Mouse (Mus musculus) embryonic facial prominence, embryonic 10.5 days (tissue): ENCODE measurements around the gene Cers1. TPM values are rescaled to one million over a fixed set of nuclear protein-coding genes. Genes with fewer than 3 reads are reported as not detected.

Experiments
- DNase-seq: peaks from one replicate; pipeline ENCODE4 v3.0.0-alpha.2; 2017; ENCODE audit warnings: low spot score
- H3K27ac ChIP-seq: fragments of 300-500 bp; sonication (generic); replicated peaks from 2 replicates; pipeline ENCODE4 v1.5.1; 2016; ENCODE audit warnings: mild to moderate bottlenecking
- H3K27me3 ChIP-seq: fragments of 300-500 bp; sonication (generic); replicated peaks from 2 replicates; pipeline ENCODE4 v1.6.1; 2016; ENCODE audit warnings: low read depth, mild to moderate bottlenecking; ENCODE audit not compliant: poor library complexity, severe bottlenecking
- H3K36me3 ChIP-seq: fragments of 300-500 bp; sonication (generic); replicated peaks from 2 replicates; pipeline ENCODE4 v1.6.1; 2016; ENCODE audit warnings: mild to moderate bottlenecking, moderate library complexity
- H3K4me1 ChIP-seq: fragments of 300-500 bp; sonication (generic); 2 replicates; pipeline ENCODE4 v1.6.1; 2016
- H3K4me3 ChIP-seq: fragments of 300-500 bp; sonication (generic); 2 replicates; pipeline ENCODE4 v1.5.1; 2016; ENCODE audit warnings: mild to moderate bottlenecking, moderate library complexity
- H3K9me3 ChIP-seq: fragments of 300-500 bp; sonication (generic); 2 replicates; pipeline ENCODE4 v1.6.1; 2016; ENCODE audit warnings: mild to moderate bottlenecking
- WGBS: fragments of 180-500 bp; shearing (Covaris S2); methylation state at CpG from one replicate; pipeline ENCODE4 v1.1.7; 2016; 5-methylcytosine and 5-hydroxymethylcytosine counted together
- polyA plus RNA-seq: library from polyadenylated mRNA; unstranded; fragments of >200 nt; fragmentation: Nextera tagmentation; extraction: Ambion mirVana; gene quantifications from 2 replicates; pipeline ENCODE4 v1.2.1, GENCODE M21; 2016

The Cers1 gene
- polyA plus RNA-seq, 1 experiment from 2014 or later = 4.1 TPM

DNA sequence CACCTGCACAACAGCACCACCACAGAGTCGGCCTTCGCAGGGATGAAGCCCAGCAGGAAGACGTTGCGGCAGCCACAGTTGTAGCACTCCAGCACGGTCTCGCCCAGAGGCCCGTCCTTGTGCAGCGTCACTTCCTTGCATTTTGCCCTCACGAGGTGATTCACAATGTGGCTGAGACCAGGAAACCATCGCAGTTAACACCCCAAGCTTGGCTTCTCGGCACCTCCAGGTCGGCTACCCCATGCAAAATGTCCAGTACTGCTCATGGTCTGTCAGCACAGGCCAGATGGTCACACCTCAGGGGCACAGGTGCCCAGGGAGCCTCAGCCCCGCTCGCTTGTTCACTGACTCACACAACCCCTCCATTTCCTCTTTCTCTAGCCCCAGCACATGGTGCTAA lies 26.4 kb downstream of the Cers1 start:
- Histone ChIP-seq H3K36me3 (peaks cover 92% of the 10 kb centered on the region), H3K27me3 (no peaks in the 10 kb centered on the region), H3K27ac (no peak overlapping the region), H3K9me3 (no peaks in the 10 kb centered on the region), H3K4me1 (peaks cover 18% of the 10 kb centered on the region), H3K4me3 (no peak overlapping the region)
- WGBS = 93% methylated on average over 14 of the region's 14 CpGs
- DNase-seq = no peak

DNA sequence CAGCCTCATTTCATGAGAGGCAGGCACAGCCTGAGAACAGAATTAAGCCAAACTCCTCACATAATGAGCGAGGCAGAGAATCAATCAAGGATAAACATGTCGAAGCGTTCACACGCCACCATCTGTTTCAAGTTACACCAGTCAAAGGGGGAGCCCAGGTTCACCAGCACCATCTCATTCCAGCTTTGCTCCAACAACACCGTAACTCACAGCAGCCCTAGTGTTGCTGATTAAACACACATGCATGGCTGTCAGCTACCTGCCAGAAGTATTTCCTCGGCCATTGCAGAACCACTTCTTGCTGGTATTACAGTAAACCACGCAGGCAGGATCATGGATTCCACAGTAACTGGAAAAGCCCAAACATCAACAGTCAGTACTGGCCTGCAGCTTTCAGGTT lies 27.5 kb downstream of the Cers1 start:
- H3K4me3 ChIP-seq = no peak overlapping the region
- no peaks in the 10 kb centered on the region for H3K9me3 ChIP-seq
- peak; percentile 41 for DNase-seq
- peaks cover 18% of the 10 kb centered on the region for H3K4me1 ChIP-seq
- WGBS = 60% methylated on average over 7 of the region's 7 CpGs
- peaks cover 92% of the 10 kb centered on the region for H3K36me3 ChIP-seq
- H3K27me3 ChIP-seq = no peaks in the 10 kb centered on the region
- no peak overlapping the region for H3K27ac ChIP-seq

DNA sequence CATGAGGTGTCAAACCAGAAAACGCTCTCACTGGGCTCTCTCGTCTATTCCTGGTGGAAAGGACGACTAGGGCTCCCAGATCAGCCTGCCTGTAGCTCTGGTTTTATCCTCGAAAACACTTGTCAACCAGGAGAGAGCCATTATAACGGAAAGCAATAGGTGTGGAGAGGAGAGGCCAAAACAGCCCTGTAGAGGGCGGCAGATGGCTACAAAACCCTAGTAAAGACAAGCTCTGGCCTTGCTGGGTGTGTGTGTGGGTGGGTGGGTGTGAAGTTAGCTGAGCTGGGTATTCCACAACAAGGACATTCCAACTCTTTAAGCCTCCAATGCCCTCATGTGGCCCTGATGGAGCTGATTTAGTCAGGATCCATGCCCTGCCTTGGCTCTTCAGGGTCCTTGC lies 28.1 kb downstream of the Cers1 start:
- DNase-seq = peak; percentile 60
- peaks cover 24% of the 10 kb centered on the region for H3K4me1 ChIP-seq
- WGBS = 59% methylated on average over 6 of the region's 6 CpGs
- no peaks in the 10 kb centered on the region for H3K9me3 ChIP-seq
- H3K36me3 ChIP-seq = peaks cover 92% of the 10 kb centered on the region
- no peak overlapping the region for H3K27ac ChIP-seq
- no peak overlapping the region for H3K4me3 ChIP-seq
- no peaks in the 10 kb centered on the region for H3K27me3 ChIP-seq

DNA sequence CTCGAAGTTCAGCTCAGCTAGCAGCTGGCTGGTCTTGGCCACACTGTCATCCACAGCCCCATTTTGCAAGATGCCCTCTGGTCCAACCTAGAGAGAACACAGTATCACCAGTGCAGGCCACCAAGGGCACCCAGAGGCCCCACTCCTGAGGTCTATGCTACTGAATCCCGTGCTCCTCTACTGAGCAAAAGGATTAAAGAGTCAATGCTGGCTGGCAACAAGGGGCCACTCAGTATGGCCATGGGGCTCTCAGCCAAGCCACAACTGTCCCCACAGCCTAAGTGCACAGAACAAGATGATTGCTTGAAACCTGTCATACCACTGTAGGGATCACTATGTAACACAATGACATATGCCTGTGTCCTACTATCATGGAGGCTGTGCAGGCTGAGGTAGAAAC lies 28.7 kb downstream of the Cers1 start:
- Histone ChIP-seq H3K27me3 (no peaks in the 10 kb centered on the region), H3K9me3 (no peaks in the 10 kb centered on the region), H3K27ac (no peak overlapping the region), H3K36me3 (peaks cover 92% of the 10 kb centered on the region), H3K4me3 (no peak overlapping the region), H3K4me1 (peaks cover 30% of the 10 kb centered on the region)
- DNase-seq = no peak
- WGBS = 85% methylated on average over 2 of the region's 2 CpGs

DNA sequence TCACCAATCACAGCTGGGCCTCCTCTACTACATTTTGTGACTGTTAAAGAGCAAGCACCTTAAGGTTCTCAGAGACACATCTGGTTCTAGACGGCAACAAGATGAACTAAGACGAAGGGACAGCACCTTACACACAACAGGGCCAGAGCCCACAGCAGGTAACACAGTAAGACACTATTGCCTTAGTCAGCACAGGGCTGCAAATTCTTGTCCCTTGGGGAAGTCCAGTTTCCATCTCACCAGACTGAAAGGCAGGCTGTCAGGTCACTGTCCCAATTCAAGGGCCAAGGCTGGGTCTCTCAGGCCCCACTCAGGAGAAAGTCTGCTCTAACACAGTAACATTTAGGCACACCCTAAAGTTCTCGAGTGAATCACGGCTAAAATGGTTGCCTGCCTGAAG lies 31.9 kb downstream of the Cers1 start:
- H3K9me3 ChIP-seq = no peaks in the 10 kb centered on the region
- H3K27me3 ChIP-seq = no peaks in the 10 kb centered on the region
- peaks cover 85% of the 10 kb centered on the region for H3K36me3 ChIP-seq
- no peak overlapping the region for H3K27ac ChIP-seq
- no peak for DNase-seq
- peaks cover 61% of the 10 kb centered on the region for H3K4me1 ChIP-seq
- no peak overlapping the region for H3K4me3 ChIP-seq
- WGBS = 86% methylated on average over 4 of the region's 4 CpGs

DNA sequence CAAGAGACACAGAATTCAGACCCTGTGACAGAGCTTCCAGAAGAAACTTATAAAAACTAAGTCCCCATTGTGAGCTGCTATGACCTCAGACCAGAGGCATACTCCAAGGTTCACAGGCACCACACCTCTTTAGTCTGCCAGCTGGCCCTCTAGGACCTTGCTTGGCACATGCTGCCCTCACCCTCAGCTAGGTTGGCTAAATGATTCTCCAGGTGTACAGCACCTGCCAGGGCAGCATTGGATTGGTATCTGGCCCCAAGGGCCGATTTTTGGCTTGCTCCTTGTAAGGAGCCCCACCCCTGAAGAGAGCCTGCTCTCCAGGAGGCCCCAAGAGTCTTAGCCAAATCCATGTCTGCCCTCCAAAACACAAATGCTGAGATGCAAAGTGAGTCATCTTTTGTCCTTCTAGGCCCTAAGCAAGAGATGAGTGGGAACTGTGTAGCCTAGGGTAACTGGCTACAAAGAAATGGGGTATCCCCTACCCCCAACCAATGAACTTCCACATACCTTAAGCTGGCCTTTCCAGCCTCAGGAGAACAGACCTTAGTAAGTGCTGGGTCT lies 32.4 kb downstream of the Cers1 start:
- H3K4me3 ChIP-seq = no peak overlapping the region
- no peaks in the 10 kb centered on the region for H3K9me3 ChIP-seq
- no peak for DNase-seq
- H3K4me1 ChIP-seq = peaks cover 60% of the 10 kb centered on the region
- no peak overlapping the region for H3K27ac ChIP-seq
- H3K36me3 ChIP-seq = peaks cover 80% of the 10 kb centered on the region
- WGBS = 89% methylated on average over 1 of the region's 1 CpGs
- H3K27me3 ChIP-seq = no peaks in the 10 kb centered on the region

DNA sequence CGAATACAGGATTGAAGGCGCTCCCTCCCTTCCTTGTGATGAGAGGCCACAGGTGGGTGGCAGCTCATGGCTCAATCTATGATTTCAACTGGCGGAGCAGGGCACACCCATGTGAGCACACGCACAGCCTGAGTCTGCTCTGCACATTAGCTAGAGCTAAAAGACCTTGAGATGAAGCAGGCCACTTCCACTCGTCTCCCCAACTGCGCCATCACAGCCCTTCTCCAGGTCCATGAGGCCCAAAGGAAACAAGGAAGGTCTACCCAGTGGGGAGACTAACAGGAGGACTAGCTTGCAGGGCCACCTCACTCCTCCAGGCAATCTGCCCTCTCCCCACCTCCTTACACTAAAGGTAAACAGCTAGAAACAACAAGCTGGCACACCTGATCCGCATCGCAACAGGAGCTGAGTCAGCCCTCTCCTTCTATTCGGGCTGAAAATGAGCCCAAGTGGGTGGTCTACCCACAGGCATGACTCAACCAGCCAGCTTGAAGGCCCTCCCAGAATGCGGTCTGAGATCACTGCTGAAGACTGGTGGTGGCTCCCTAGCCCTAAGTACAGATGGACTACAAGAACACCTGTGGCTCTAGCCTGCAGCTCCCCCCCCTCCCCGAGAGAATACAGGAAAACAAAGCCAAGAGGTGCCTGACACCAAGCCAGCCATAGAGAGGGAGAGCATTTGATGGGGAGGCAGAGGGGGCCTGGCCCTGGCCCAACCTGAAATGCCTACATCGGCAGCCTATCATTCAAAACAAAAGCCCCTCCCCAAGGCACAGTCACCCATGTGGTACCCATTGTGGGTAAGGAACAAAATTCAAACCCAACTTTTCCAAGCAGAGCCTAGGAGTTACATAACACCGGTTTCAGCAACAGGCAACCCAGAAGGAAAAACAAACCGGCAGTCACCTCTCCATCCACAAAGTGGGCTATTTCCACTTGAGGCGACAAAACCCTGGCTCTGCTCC lies 35.7 kb downstream of the Cers1 start:
- Histone ChIP-seq H3K4me1 (peaks cover 59% of the 10 kb centered on the region), H3K27ac (peak overlapping the region; percentile 96), H3K36me3 (peaks cover 54% of the 10 kb centered on the region), H3K27me3 (no peaks in the 10 kb centered on the region), H3K9me3 (no peaks in the 10 kb centered on the region), H3K4me3 (peak overlapping the region; percentile 99)
- DNase-seq = no peak
- 60% methylated on average over 15 of the region's 15 CpGs for WGBS

DNA sequence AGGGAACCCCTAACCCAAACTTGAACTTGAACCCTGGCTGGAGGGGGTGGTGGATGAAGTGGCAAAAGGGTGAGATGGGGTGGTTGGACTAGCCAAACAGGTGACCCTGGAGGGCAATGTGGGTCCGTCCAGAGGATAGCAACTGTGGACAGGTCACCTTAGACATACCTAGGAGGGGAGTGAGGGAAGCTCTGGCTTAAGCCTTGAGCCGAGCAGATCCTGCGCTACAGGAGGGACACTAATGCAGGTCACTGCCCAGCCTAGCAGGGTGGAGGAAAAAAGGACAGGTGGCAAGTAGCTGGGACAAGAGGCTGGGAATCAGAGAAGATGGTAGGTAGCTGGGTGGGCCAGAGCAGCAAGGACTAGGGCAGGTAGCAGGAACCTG lies 36.4 kb downstream of the Cers1 start:
- Histone ChIP-seq H3K36me3 (peaks cover 47% of the 10 kb centered on the region), H3K4me3 (peak overlapping the region; percentile 99), H3K4me1 (peaks cover 59% of the 10 kb centered on the region), H3K9me3 (no peaks in the 10 kb centered on the region), H3K27ac (peak overlapping the region; percentile 96), H3K27me3 (no peaks in the 10 kb centered on the region)
- DNase-seq = no peak
- WGBS = 33% methylated on average over 3 of the region's 3 CpGs

DNA sequence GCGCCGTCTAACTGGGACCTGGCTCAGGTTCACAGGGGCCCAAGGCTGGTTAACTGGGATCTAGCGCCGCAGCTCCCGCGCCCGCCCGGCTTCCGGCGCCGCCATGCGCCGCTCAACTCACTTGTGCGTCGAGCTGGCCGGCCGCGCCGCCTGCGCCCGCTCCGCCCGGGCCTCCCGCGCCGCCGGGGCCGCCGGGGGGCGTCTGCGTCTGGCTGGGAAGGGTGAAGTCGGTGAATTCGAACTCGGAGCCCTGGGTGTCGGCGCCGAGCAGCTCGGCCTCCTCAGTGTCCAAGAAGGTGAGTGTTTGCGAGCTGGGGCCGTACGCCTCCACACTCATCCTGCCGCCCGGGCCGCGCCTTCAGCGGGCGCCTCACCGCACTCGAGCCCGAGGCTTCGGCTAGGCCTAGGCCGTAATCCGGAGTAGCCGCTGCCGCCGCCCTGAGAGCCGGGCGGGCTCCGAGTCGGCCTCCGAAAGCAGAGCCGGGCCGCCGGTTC lies 37.1 kb downstream of the Cers1 start:
- peak overlapping the region; percentile 99 for H3K4me3 ChIP-seq
- peaks cover 40% of the 10 kb centered on the region for H3K36me3 ChIP-seq
- no peaks in the 10 kb centered on the region for H3K9me3 ChIP-seq
- peak overlapping the region; percentile 96 for H3K27ac ChIP-seq
- H3K27me3 ChIP-seq = no peaks in the 10 kb centered on the region
- under 1% methylated on average over 64 of the region's 64 CpGs for WGBS
- no peak for DNase-seq
- peaks cover 59% of the 10 kb centered on the region for H3K4me1 ChIP-seq

DNA sequence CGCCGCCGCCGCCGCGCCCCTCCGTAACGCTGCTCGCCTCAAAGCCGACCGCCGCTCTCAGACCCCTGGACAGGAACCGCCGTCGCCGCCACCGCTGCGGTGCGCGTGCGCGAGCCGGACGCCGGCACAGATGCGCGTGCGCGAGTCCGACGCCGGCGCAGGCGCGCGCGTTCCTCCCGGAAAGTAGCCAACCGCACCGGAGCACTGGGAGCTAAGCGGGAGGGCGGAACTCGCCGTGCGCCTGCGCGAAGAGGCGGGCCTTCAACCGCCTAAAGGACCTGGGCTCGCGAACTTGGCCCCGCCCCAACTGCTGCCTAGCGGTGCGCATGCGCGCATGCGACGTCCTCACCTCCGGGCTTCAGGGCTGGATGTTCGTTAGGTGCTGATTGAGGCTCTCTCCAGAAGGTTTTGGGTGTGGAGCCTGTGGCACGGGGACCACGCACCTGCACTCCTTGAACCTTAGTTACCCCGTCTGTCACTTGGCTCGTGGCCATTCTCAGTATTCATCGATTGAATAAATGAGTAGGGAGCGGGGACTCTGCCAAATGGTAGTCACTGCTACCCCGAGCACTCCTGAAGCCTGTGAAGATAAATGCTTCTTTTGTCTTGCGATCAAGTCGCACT lies 37.7 kb downstream of the Cers1 start, which contains the start of gene Upf1:
Upf1 (minus strand) TSS at position 85 of the 624 bp plus-strand sequence.
- under 1% methylated on average over 68 of the region's 69 CpGs for WGBS
- Histone ChIP-seq H3K27me3 (no peaks in the 10 kb centered on the region), H3K4me1 (peaks cover 56% of the 10 kb centered on the region), H3K36me3 (peaks cover 34% of the 10 kb centered on the region), H3K9me3 (no peaks in the 10 kb centered on the region), H3K27ac (peak within 1 kb of the TSS; percentile 96), H3K4me3 (peak within 1 kb of the TSS; percentile 99)
- peak; percentile 100 for DNase-seq

DNA sequence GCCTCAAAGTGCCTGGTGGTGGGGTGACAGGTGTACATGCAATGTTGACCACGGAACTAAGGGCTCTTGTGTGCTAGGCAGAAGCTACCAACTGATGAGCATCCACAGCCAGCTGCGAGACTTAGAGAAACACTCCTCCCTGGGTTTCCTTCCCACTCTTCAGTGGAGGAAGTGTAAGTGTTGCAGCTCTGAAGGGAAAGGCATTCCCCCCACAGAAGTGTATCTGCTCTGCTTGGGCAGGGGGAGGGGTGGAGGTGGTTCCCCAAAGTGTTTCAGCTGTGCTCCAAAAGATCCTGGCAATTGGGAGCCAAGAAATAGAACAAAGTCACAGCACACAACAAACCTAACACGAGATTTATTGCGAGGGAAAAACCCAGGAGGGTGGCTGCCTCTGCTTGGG lies 38.4 kb downstream of the Cers1 start:
- 64% methylated on average over 4 of the region's 4 CpGs for WGBS
- Histone ChIP-seq H3K4me1 (peaks cover 49% of the 10 kb centered on the region), H3K9me3 (no peaks in the 10 kb centered on the region), H3K4me3 (peak overlapping the region; percentile 99), H3K27me3 (0 out of 2 replicates have a peak, but pooled peaks cover 6% of the 10 kb centered on the region), H3K36me3 (peaks cover 27% of the 10 kb centered on the region), H3K27ac (peak overlapping the region; percentile 96)
- no peak for DNase-seq

DNA sequence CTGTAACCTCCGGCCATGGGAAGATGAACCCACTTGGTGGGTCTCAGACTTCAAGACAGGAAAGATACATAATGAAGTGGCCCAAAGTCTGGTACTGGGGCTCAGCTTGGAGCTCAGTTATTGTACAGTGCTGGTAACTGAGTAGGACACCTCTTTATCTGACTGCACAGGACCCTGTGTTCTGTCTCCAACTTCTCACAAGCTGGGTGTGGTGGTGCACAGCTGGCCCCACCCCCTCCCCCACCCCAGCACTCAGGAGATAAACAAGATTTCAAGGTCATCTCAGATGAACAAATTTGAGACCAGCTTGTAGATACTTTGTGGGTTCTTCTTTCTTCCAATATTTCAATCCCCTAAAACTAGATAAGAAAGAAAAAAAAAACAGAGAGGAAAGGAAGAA lies 40.5 kb downstream of the Cers1 start:
- Histone ChIP-seq H3K4me3 (no peak overlapping the region), H3K4me1 (peaks cover 28% of the 10 kb centered on the region), H3K9me3 (no peaks in the 10 kb centered on the region), H3K27ac (no peak overlapping the region), H3K27me3 (peaks cover 10% of the 10 kb centered on the region; the same call in 1 of the 2 replicates), H3K36me3 (peaks cover 6% of the 10 kb centered on the region)
- WGBS = 87% methylated on average over 1 of the region's 1 CpGs
- no peak for DNase-seq
